Mouse (Mus musculus): ENCODE data around the gene Grid2ip. TPM values are rescaled to one million over a fixed set of nuclear protein-coding genes. Genes with fewer than 3 reads are reported as not detected.

Gene Grid2ip
- polyA plus RNA-seq, 1 experiment from 2014 or later: 0.65 TPM

DNA sequence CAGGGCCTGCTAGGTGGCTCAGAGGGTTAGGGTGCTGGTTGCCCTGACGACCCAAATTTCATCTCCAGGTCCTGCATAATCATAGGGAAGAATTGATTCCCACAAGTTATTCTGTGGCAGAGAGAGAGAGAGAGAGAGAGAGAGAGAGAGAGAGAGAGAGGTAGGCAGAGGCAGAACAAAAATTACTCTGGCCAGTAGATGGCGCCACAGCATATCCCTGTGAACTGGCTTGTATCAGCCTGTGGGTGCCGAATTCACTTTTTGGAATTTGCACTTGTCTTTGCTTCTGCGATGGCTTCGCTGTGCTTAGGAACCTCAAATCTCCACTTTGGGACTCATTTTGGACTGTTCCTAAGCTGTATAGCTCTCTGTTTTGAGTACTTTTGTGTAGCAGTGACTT is 23.3 kb upstream of the Grid2ip start:
- no peak overlapping the region for H3K9ac ChIP-seq (replicated peaks)
- no peaks in the 10 kb centered on the region for H3K9me3 ChIP-seq
- no peak overlapping the region for H3K4me2 ChIP-seq
- 12% methylated on average over 5 of the region's 5 CpGs for WGBS
- peaks cover 7% of the 10 kb centered on the region; the same call in 1 of the 2 replicates for H3K27me3 ChIP-seq
- H3K27ac ChIP-seq: no peak overlapping the region
- peaks cover 7% of the 10 kb centered on the region for H3K4me1 ChIP-seq (replicated peaks)
- H3K4me3 ChIP-seq (replicated peaks): no peak overlapping the region
- H3K36me3 ChIP-seq: no peaks in the 10 kb centered on the region
- ATAC-seq (ENCODE audit: insufficient number of reproducible peaks, insufficient read depth, low FRiP score, low TSS enrichment, low read depth): no peak; the same call in 1 of the 2 replicates

GRCm38 (mm10) chr5:143334418-143335088 is 22.6 kb upstream of the Grid2ip start:
- Histone ChIP-seq H3K9ac (replicated peaks) (no peak overlapping the region), H3K9me3 (no peaks in the 10 kb centered on the region), H3K27ac (no peak overlapping the region), H3K4me1 (replicated peaks) (peaks cover 7% of the 10 kb centered on the region), H3K4me3 (replicated peaks) (no peak overlapping the region), H3K4me2 (no peak overlapping the region), H3K36me3 (no peaks in the 10 kb centered on the region), H3K27me3 (peaks cover 7% of the 10 kb centered on the region; the same call in 1 of the 2 replicates)
- 76% methylated on average over 14 of the region's 14 CpGs for WGBS
- ATAC-seq (ENCODE audit: insufficient number of reproducible peaks, insufficient read depth, low FRiP score, low TSS enrichment, low read depth): no peak

GRCm38 (mm10) chr5:143335089-143335460 is 22.1 kb upstream of the Grid2ip start:
- H3K4me3 ChIP-seq (replicated peaks): no peak overlapping the region
- H3K36me3 ChIP-seq: no peaks in the 10 kb centered on the region
- ATAC-seq (ENCODE audit: insufficient number of reproducible peaks, insufficient read depth, low FRiP score, low TSS enrichment, low read depth): no peak
- peaks cover 2% of the 10 kb centered on the region for H3K4me1 ChIP-seq (replicated peaks)
- H3K27me3 ChIP-seq: peaks cover 11% of the 10 kb centered on the region; the same call in 1 of the 2 replicates
- H3K9ac ChIP-seq (replicated peaks): no peak overlapping the region
- WGBS: 81% methylated on average over 7 of the region's 7 CpGs
- H3K9me3 ChIP-seq: no peaks in the 10 kb centered on the region
- no peak overlapping the region for H3K4me2 ChIP-seq
- no peak overlapping the region for H3K27ac ChIP-seq

- Histone ChIP-seq H3K9ac (replicated peaks) (no peak overlapping the region), H3K4me3 (replicated peaks) (no peak overlapping the region), H3K27me3 (peaks cover 11% of the 10 kb centered on the region; the same call in 1 of the 2 replicates), H3K4me1 (replicated peaks) (no peaks in the 10 kb centered on the region), H3K4me2 (no peak overlapping the region), H3K36me3 (no peaks in the 10 kb centered on the region), H3K9me3 (no peaks in the 10 kb centered on the region), H3K27ac (no peak overlapping the region)
- no peak for ATAC-seq (ENCODE audit: insufficient number of reproducible peaks, insufficient read depth, low FRiP score, low TSS enrichment, low read depth)
- 67% methylated on average over 6 of the region's 6 CpGs for WGBS
Measured at GRCm38 (mm10) chr5:143336559-143336958, 20.6 kb upstream of the Grid2ip start.

DNA sequence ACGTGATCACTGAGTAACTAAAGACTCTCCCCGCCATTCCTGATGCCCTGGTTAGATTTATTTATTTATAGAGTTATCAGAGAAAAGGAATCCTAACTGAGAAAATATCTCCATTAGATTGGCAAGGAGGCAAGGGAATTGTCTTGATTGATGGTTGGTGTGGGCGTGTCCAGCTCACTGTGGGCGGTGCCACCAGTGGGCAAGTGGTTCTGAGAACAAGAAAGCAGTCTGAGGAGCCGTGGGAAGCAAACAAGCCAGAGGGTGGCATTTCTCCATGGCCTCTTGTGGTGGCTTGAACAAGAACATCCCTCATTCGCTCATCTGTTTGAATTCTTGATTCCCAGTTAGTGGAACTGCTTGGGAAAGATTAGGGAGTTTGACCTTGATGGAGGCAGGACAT is 17.5 kb upstream of the Grid2ip start:
- WGBS: 52% methylated on average over 6 of the region's 6 CpGs
- Histone ChIP-seq H3K9ac (replicated peaks) (no peak overlapping the region), H3K9me3 (no peaks in the 10 kb centered on the region)

GRCm38 (mm10) chr5:143346367-143346766 is 10.8 kb upstream of the Grid2ip start:
- ATAC-seq (ENCODE audit: insufficient number of reproducible peaks, insufficient read depth, low FRiP score, low TSS enrichment, low read depth): no peak
- WGBS: 79% methylated on average over 8 of the region's 8 CpGs
- no peaks in the 10 kb centered on the region for H3K36me3 ChIP-seq
- no peaks in the 10 kb centered on the region for H3K4me1 ChIP-seq (replicated peaks)
- no peak overlapping the region for H3K9ac ChIP-seq (replicated peaks)
- no peak overlapping the region for H3K4me2 ChIP-seq
- no peak overlapping the region for H3K4me3 ChIP-seq (replicated peaks)
- no peak overlapping the region for H3K27ac ChIP-seq
- peaks cover 15% of the 10 kb centered on the region; the same call in 1 of the 2 replicates for H3K9me3 ChIP-seq
- H3K27me3 ChIP-seq: no peaks in the 10 kb centered on the region; the same call in 1 of the 2 replicates

More for the DNA sequence above, 17.5 kb upstream of the Grid2ip start:
- no peak overlapping the region for H3K4me2 ChIP-seq
- no peaks in the 10 kb centered on the region for H3K4me1 ChIP-seq (replicated peaks)
- H3K36me3 ChIP-seq: no peaks in the 10 kb centered on the region
- H3K27me3 ChIP-seq: peaks cover 11% of the 10 kb centered on the region; the same call in 1 of the 2 replicates
- ATAC-seq (ENCODE audit: insufficient number of reproducible peaks, insufficient read depth, low FRiP score, low TSS enrichment, low read depth): no peak
- H3K4me3 ChIP-seq (replicated peaks): no peak overlapping the region
- no peak overlapping the region for H3K27ac ChIP-seq

DNA sequence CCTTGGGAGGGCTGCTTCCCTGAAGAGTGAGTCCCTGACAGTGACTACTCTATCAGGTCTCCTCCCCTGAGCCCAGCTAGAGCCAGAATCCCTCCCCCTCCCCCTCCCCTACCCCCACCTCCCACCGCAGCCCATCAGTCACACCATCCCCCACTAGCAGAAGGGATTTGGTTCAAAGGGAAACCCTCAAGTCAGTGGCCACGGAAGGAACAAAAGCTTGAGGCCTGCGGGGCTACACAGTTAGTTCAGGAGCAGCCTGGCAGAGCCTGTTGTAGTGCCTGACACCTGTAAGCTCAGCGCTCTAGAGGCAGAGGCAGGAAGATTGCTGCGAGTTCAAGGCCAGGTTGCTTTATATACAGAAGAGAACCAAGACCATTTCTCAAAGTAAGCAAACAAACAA is 1.1 kb upstream of the Grid2ip start:
- ATAC-seq (ENCODE audit: insufficient number of reproducible peaks, insufficient read depth, low FRiP score, low TSS enrichment, low read depth): no peak
- Histone ChIP-seq H3K4me1 (replicated peaks) (peaks cover 12% of the 10 kb centered on the region), H3K4me2 (no peak overlapping the region), H3K9me3 (peaks cover 11% of the 10 kb centered on the region; the same call in 1 of the 2 replicates), H3K27me3 (peaks cover 52% of the 10 kb centered on the region), H3K36me3 (no peaks in the 10 kb centered on the region), H3K9ac (replicated peaks) (no peak overlapping the region), H3K4me3 (replicated peaks) (no peak overlapping the region), H3K27ac (no peak overlapping the region)
- 37% methylated on average over 5 of the region's 5 CpGs for WGBS

DNA sequence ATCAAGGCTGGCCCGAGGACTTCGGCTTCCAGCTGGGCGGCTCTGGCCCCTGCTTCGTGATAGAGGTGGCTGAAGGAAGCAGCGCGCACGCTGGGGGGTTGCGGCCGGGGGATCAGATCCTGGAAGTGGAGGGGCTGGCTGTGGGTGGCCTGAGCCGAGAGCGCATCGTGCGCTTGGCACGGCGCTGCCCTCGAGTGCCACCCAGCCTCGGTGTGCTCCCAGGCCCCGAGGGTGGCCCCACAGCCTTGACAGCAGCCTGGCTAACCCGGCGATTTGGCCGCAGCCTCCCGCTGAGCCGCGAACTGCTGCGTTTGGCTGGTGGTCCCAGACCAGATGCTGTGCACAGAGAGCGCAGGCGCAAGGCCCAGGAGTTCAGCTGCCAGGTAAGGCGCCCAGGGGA is 426 bp downstream of the Grid2ip start:
- peak overlapping the region; percentile 52 for H3K9ac ChIP-seq (replicated peaks)
- H3K4me2 ChIP-seq: peak overlapping the region; percentile 59
- H3K27me3 ChIP-seq: peaks cover 63% of the 10 kb centered on the region
- H3K4me1 ChIP-seq (replicated peaks): peaks cover 12% of the 10 kb centered on the region
- peak overlapping the region; percentile 34 for H3K4me3 ChIP-seq (replicated peaks)
- H3K27ac ChIP-seq: no peak overlapping the region
- no peaks in the 10 kb centered on the region for H3K36me3 ChIP-seq
- H3K9me3 ChIP-seq: 0 out of 2 replicates have a peak, but pooled peaks cover 3% of the 10 kb centered on the region
- no peak for ATAC-seq (ENCODE audit: insufficient number of reproducible peaks, insufficient read depth, low FRiP score, low TSS enrichment, low read depth)
- WGBS: 2% methylated on average over 26 of the region's 28 CpGs

- no peak overlapping the region for H3K9ac ChIP-seq (replicated peaks)
- WGBS: 32% methylated on average over 7 of the region's 7 CpGs
- H3K9me3 ChIP-seq: no peaks in the 10 kb centered on the region
- no peak overlapping the region for H3K27ac ChIP-seq
- H3K4me3 ChIP-seq (replicated peaks): no peak overlapping the region
- peaks cover 20% of the 10 kb centered on the region for H3K4me1 ChIP-seq (replicated peaks)
- no peaks in the 10 kb centered on the region for H3K36me3 ChIP-seq
- H3K4me2 ChIP-seq: no peak overlapping the region
- no peak for ATAC-seq (ENCODE audit: insufficient number of reproducible peaks, insufficient read depth, low FRiP score, low TSS enrichment, low read depth)
- peaks cover 76% of the 10 kb centered on the region for H3K27me3 ChIP-seq
Measured at GRCm38 (mm10) chr5:143359263-143359662, 2.1 kb downstream of the Grid2ip start.

GRCm38 (mm10) chr5:143360000-143360399 is 2.9 kb downstream of the Grid2ip start:
- Histone ChIP-seq H3K4me2 (no peak overlapping the region), H3K36me3 (no peaks in the 10 kb centered on the region), H3K4me1 (replicated peaks) (peaks cover 23% of the 10 kb centered on the region), H3K9ac (replicated peaks) (no peak overlapping the region), H3K9me3 (no peaks in the 10 kb centered on the region), H3K27ac (no peak overlapping the region), H3K4me3 (replicated peaks) (no peak overlapping the region), H3K27me3 (peaks cover 78% of the 10 kb centered on the region)
- no peak for ATAC-seq (ENCODE audit: insufficient number of reproducible peaks, insufficient read depth, low FRiP score, low TSS enrichment, low read depth)
- WGBS: 59% methylated on average over 5 of the region's 5 CpGs

DNA sequence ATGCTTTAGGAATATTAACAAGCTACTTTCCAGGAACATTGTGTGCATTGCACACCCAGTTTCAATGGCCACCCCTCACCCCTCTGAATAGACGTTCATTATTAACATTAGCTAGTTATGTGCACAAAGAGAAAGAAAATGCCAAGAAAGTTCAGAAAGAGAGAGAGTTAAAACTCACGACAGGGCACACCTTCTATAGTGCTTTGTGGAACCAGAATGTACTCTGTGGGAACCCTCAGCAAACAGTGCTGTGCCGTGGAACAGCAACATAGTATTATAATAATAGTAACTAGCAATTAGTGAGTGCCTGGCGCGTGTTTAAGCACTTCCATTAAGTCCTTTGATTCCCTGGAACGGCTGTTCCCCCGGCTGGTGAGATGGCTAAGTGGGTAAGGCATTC is 4.3 kb downstream of the Grid2ip start:
- no peak overlapping the region for H3K4me2 ChIP-seq
- H3K4me1 ChIP-seq (replicated peaks): peaks cover 23% of the 10 kb centered on the region
- no peak overlapping the region for H3K4me3 ChIP-seq (replicated peaks)
- no peak for ATAC-seq (ENCODE audit: insufficient number of reproducible peaks, insufficient read depth, low FRiP score, low TSS enrichment, low read depth)
- no peaks in the 10 kb centered on the region for H3K36me3 ChIP-seq
- WGBS: 61% methylated on average over 7 of the region's 7 CpGs
- no peak overlapping the region for H3K9ac ChIP-seq (replicated peaks)
- H3K27me3 ChIP-seq: peaks cover 82% of the 10 kb centered on the region
- no peaks in the 10 kb centered on the region for H3K9me3 ChIP-seq
- H3K27ac ChIP-seq: no peak overlapping the region
